Mouse (Mus musculus) gastrocnemius, adult 8-10 months (tissue): ENCODE results near the gene Phf5a. TPM values are rescaled to one million over a fixed set of nuclear protein-coding genes. Genes with fewer than 3 reads are reported as not detected.
A peak's percentile ranks its signal among the peaks of the same experiment; 100 is the strongest.
"Not testable (repeated sequence)": the region's sequence is repeated elsewhere in the genome, so short reads cannot be mapped to it uniquely, and the experiment has no call there.

Experiments
- DNase-seq, 2 experiments: peaks; one replicate each; pipeline ENCODE4 v3.0.0; 2022; ENCODE audit warnings: low spot score in 2 of 2
- total RNA-seq, 4 experiments: library from RNA; stranded (reverse); gene quantifications; 2 replicates each; pipeline ENCODE4 v1.2.4; 2022

Phf5a gene
- 10 to 100 TPM; 39.0 to 44.3 (median 39.3) TPM for total RNA-seq

GRCm38 (mm10) chr15:81871604-81872261 is at the start of gene Phf5a:
Gene Phf5a (minus strand): TSS chr15:81871911.
- peak; percentile 72 to 76 for DNase-seq

- no peak for DNase-seq
These were observed 49.5 kb upstream of the Phf5a start for GRCm38 (mm10) chr15:81921255-81921654.

GRCm38 (mm10) chr15:81920546-81921217 is 49.0 kb upstream of the Phf5a start:
- DNase-seq = no peak

- DNase-seq = no peak
These were observed 47.4 kb upstream of the Phf5a start for GRCm38 (mm10) chr15:81919062-81919461.

GRCm38 (mm10) chr15:81917621-81918463 is 46.1 kb upstream of the Phf5a start:
- DNase-seq = peak; percentile 51 to 62

- DNase-seq = no peak
These were observed 45.5 kb upstream of the Phf5a start for GRCm38 (mm10) chr15:81917201-81917600.

GRCm38 (mm10) chr15:81915663-81916062 is 44.0 kb upstream of the Phf5a start:
- DNase-seq = no peak

- DNase-seq = no peak
These were observed 43.0 kb upstream of the Phf5a start for GRCm38 (mm10) chr15:81914668-81915067.

GRCm38 (mm10) chr15:81912498-81912897 is 40.8 kb upstream of the Phf5a start:
- peak in 1 of 2 experiments; percentile 34 for DNase-seq

- DNase-seq = not testable (repeated sequence)
These were observed 37.1 kb upstream of the Phf5a start for GRCm38 (mm10) chr15:81908767-81909166.

- DNase-seq = no peak
These were observed 36.2 kb upstream of the Phf5a start for GRCm38 (mm10) chr15:81907953-81908352.

- peak; percentile 61 to 64 for DNase-seq
These were observed 33.2 kb upstream of the Phf5a start for GRCm38 (mm10) chr15:81904939-81905338.

GRCm38 (mm10) chr15:81898751-81899150 is 27.0 kb upstream of the Phf5a start:
- DNase-seq = no peak

GRCm38 (mm10) chr15:81897607-81898285 is 26.0 kb upstream of the Phf5a start:
- DNase-seq = no peak

GRCm38 (mm10) chr15:81896407-81896806 is 24.7 kb upstream of the Phf5a start:
- DNase-seq = no peak

- no peak for DNase-seq
These were observed 22.3 kb upstream of the Phf5a start for GRCm38 (mm10) chr15:81894002-81894401.

GRCm38 (mm10) chr15:81891822-81892580 is 20.3 kb upstream of the Phf5a start:
- DNase-seq = no peak

- DNase-seq = no peak
These were observed 19.6 kb upstream of the Phf5a start for GRCm38 (mm10) chr15:81891140-81891802.

- peak; percentile 40 to 70 for DNase-seq
These were observed 17.5 kb upstream of the Phf5a start for GRCm38 (mm10) chr15:81889175-81889574.
